Mouse (Mus musculus) adrenal gland, adult 8-10 months (tissue): ENCODE results near the gene Rnf40. TPM values are rescaled to one million over a fixed set of nuclear protein-coding genes. Genes with fewer than 3 reads are reported as not detected.

Experiments used
- DNase-seq: peaks from one replicate; pipeline ENCODE4 v3.0.0; 2022
- total RNA-seq, 4 experiments: library from RNA; stranded (reverse); gene quantifications; 2 replicates each; pipeline ENCODE4 v1.2.4; 2022

The Rnf40 gene
- total RNA-seq, 4 experiments from 2014 or later, result 50.1 to 81.9 (median 70.9) TPM

DNA sequence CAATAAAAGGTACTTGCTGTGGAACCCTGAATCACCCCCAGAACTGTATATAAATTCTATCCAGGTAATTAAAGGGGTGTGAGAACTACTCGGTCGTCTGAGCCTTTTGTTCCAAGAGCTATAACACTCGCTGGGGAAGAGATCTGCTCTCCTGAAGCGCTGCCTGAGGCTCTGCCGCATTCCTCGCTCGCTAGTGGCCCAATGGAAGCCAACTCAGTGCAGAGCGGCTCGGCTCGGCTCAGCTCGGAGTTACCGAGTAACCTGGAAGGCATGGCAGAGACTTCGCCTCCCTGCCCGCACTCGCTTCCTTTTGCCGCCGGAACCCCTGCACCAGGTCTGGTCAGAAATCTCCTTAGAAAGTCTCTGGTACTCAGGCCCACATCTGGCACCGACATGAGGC is 63.5 kb downstream of the Rnf40 start:
- no peak for DNase-seq

DNA sequence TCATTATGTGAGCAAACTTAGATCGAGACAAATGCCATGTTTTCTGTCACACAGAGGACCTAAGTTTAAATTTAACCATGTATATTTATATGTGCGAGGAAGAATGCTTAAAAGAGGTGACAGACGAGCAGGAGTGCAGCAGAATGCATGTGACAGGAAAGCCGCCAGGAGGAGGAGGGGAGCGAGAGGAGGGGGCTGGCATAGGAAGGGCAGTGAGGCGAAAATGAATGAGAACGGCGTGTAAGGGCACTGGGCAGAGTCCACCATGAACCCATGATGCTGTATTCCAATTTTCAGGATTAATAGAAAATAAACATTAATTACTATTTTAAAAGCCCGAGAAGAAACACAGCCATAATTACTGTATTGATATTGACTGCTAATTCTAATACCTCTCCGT is 65.8 kb downstream of the Rnf40 start:
- no peak for DNase-seq

Other genes with a start within 250 kb of the Rnf40 start
- 10 to 100 TPM; 25.9 to 29.4 (median 28.0) TPM for gene Zfp768, start 243.2 kb upstream of the Rnf40 start, total RNA-seq
- gene Zfp747, start 212.7 kb upstream of the Rnf40 start, total RNA-seq, result 10 to 100 TPM; 11.1 to 14.4 (median 12.5) TPM
- gene 9130019O22Rik, start 201.6 kb upstream of the Rnf40 start, total RNA-seq, result 1 to 10 TPM; 4.5 to 6.6 (median 5.9) TPM
- 10 to 100 TPM; 10.3 to 12.7 (median 11.4) TPM for gene E430018J23Rik, start 195.1 kb upstream of the Rnf40 start, total RNA-seq
- 10 to 100 TPM in 1 of 4 experiments, 1 to 10 TPM in 3; 6.8 to 10.0 (median 8.3) TPM for gene Zfp764, start 181.9 kb upstream of the Rnf40 start, total RNA-seq
- 10 to 100 TPM; 15.5 to 22.0 (median 19.5) TPM for gene Zfp688, start 166.7 kb upstream of the Rnf40 start, total RNA-seq
- 1 to 10 TPM; 3.8 to 6.7 (median 4.5) TPM for gene Zfp689, start 139.6 kb upstream of the Rnf40 start, total RNA-seq
- gene Prr14, start 129.2 kb upstream of the Rnf40 start, total RNA-seq, result 10 to 100 TPM; 49.1 to 65.5 (median 58.2) TPM
- 10 to 100 TPM; 64.6 to 98.2 (median 75.6) TPM for gene Fbrs, start 109.6 kb upstream of the Rnf40 start, total RNA-seq
- gene Srcap, start 76.8 kb upstream of the Rnf40 start, total RNA-seq, result 100 to 1,000 TPM; 103 to 156 (median 120) TPM
- 10 to 100 TPM; 21.9 to 28.0 (median 26.2) TPM for gene Gm42715, start 69.2 kb upstream of the Rnf40 start, total RNA-seq
- not detected for gene Tmem265, start 27.4 kb upstream of the Rnf40 start, total RNA-seq
- gene Phkg2, start 15.4 kb upstream of the Rnf40 start, total RNA-seq, result 10 to 100 TPM; 50.0 to 65.5 (median 55.9) TPM
- 10 to 100 TPM in 2 of 4 experiments, 1 to 10 TPM in 2; 8.8 to 13.0 (median 10.5) TPM for gene Ccdc189, start 172 bp upstream of the Rnf40 start, total RNA-seq
- gene Zfp629, start 27.0 kb downstream of the Rnf40 start, total RNA-seq, result 10 to 100 TPM; 16.5 to 28.8 (median 23.3) TPM
- gene Bcl7c, start 120.2 kb downstream of the Rnf40 start, total RNA-seq, result 100 to 1,000 TPM in 2 of 4 experiments, 10 to 100 TPM in 2; 75.9 to 120 (median 98.1) TPM
- gene Ctf1, start 124.0 kb downstream of the Rnf40 start, total RNA-seq, result 1 to 10 TPM; 2.2 to 4.5 (median 2.7) TPM
- not detected for gene Ctf2, start 143.4 kb downstream of the Rnf40 start, total RNA-seq
- 10 to 100 TPM; 13.5 to 18.6 (median 16.5) TPM for gene Fbxl19, start 155.8 kb downstream of the Rnf40 start, total RNA-seq
- gene Orai3, start 181.0 kb downstream of the Rnf40 start, total RNA-seq, result 10 to 100 TPM; 30.1 to 37.2 (median 35.0) TPM
- 10 to 100 TPM; 39.6 to 54.6 (median 45.7) TPM for gene Setd1a, start 187.9 kb downstream of the Rnf40 start, total RNA-seq
- gene Gm49388, start 196.8 kb downstream of the Rnf40 start, total RNA-seq, result 1 to 10 TPM; 4.2 to 8.9 (median 5.8) TPM
- 10 to 100 TPM; 33.8 to 44.9 (median 41.5) TPM for gene Hsd3b7, start 211.8 kb downstream of the Rnf40 start, total RNA-seq
- 100 to 1,000 TPM in 3 of 4 experiments, 10 to 100 TPM in 1; 84.9 to 143 (median 113) TPM for gene Stx4a, start 235.5 kb downstream of the Rnf40 start, total RNA-seq
- 1 to 10 TPM; 2.9 to 8.5 (median 6.3) TPM for gene Stx1b, start 235.8 kb downstream of the Rnf40 start, total RNA-seq